Mouse (Mus musculus) forebrain, embryonic 13.5 days (tissue): ENCODE data around the gene H2al1b. TPM values are rescaled to one million over a fixed set of nuclear protein-coding genes. Genes with fewer than 3 reads are reported as not detected.
"Not testable (repeated sequence)": the region's sequence is repeated elsewhere in the genome, so short reads cannot be mapped to it uniquely, and the experiment has no call there.

ENCODE experiments used
- ATAC-seq: fragments of 200-750 bp; cut with Nextera tagmentation; 2 replicates; pipeline ENCODE4 v1.8.0; 2017
- H3K27ac ChIP-seq: fragments of 300-500 bp; sonication (generic); 2 replicates; pipeline ENCODE4 v1.5.1; 2015; ENCODE audit warnings: inconsistent platforms, mild to moderate bottlenecking, moderate library complexity
- H3K27me3 ChIP-seq: fragments of 300-500 bp; sonication (generic); 2 replicates; pipeline ENCODE4 v1.6.1; 2015; ENCODE audit warnings: mild to moderate bottlenecking, inconsistent platforms
- H3K36me3 ChIP-seq: fragments of 300-500 bp; sonication (generic); 2 replicates; pipeline ENCODE4 v1.6.1; 2015; ENCODE audit warnings: mild to moderate bottlenecking, inconsistent platforms; ENCODE audit not compliant: poor library complexity, severe bottlenecking
- H3K4me1 ChIP-seq: fragments of 300-500 bp; sonication (generic); 2 replicates; pipeline ENCODE4 v1.6.1; 2015; ENCODE audit warnings: inconsistent platforms
- H3K4me2 ChIP-seq: fragments of 300-500 bp; sonication (generic); 2 replicates; pipeline ENCODE4 v1.6.1; 2015; ENCODE audit warnings: inconsistent platforms, mild to moderate bottlenecking, moderate library complexity
- H3K4me3 ChIP-seq: fragments of 300-500 bp; sonication (generic); 2 replicates; pipeline ENCODE4 v1.5.1; 2015; ENCODE audit warnings: mild to moderate bottlenecking, inconsistent platforms
- H3K9ac ChIP-seq: fragments of 300-500 bp; sonication (generic); 2 replicates; pipeline ENCODE4 v1.6.1; 2015; ENCODE audit warnings: mild to moderate bottlenecking, inconsistent platforms
- H3K9me3 ChIP-seq: fragments of 300-500 bp; sonication (generic); replicated peaks from 2 replicates; pipeline ENCODE4 v1.6.1; 2016; ENCODE audit warnings: inconsistent platforms
- WGBS: fragments of 180-500 bp; shearing (Covaris S2); methylation state at CpG from one replicate; pipeline ENCODE4 v1.1.7; 2015; 5-methylcytosine and 5-hydroxymethylcytosine counted together
- polyA plus RNA-seq: library from polyadenylated mRNA; unstranded; fragments of >200 nt; fragmentation: Nextera tagmentation; extraction: Ambion mirVana; gene quantifications from 2 replicates; pipeline ENCODE4 v1.2.1, GENCODE M21; 2015

H2al1b gene
- polyA plus RNA-seq, 1 experiment from 2014 or later, result not detected

GRCm38 (mm10) chrX:11298957-11299356 lies 3.3 kb upstream of the H2al1b start, which contains the start of gene H2al1a:
H2al1a (plus strand) TSS chrX:11299257.
- H3K4me2 ChIP-seq, H3K4me1 ChIP-seq, ATAC-seq, H3K9ac ChIP-seq, H3K27me3 ChIP-seq, H3K27ac ChIP-seq, H3K36me3 ChIP-seq, H3K9me3 ChIP-seq, H3K4me3 ChIP-seq: not testable (repeated sequence)
- WGBS, result no CpG with 5 or more reads among the region's 3 CpGs

- not testable (repeated sequence) for H3K9ac ChIP-seq, ATAC-seq, H3K27ac ChIP-seq, H3K4me3 ChIP-seq, H3K27me3 ChIP-seq, H3K9me3 ChIP-seq, H3K4me1 ChIP-seq, H3K36me3 ChIP-seq, H3K4me2 ChIP-seq
- WGBS, result 82% methylated on average over 1 of the region's 6 CpGs
Observed at GRCm38 (mm10) chrX:11305355-11305754, 3.1 kb downstream of the H2al1b start, which contains the start of gene H2al1c. H2al1c (plus strand) TSS chrX:11305655.

GRCm38 (mm10) chrX:11308524-11308923 lies 6.3 kb downstream of the H2al1b start, which contains the start of gene H2al1d:
H2al1d (plus strand) TSS chrX:11308824.
- not testable (repeated sequence) for ATAC-seq, H3K4me3 ChIP-seq, H3K4me2 ChIP-seq, H3K27ac ChIP-seq, H3K9ac ChIP-seq, H3K9me3 ChIP-seq, H3K27me3 ChIP-seq, H3K4me1 ChIP-seq, H3K36me3 ChIP-seq
- no CpG with 5 or more reads among the region's 6 CpGs for WGBS

- not testable (repeated sequence) for H3K4me2 ChIP-seq, H3K4me3 ChIP-seq, H3K27ac ChIP-seq, H3K4me1 ChIP-seq, ATAC-seq, H3K36me3 ChIP-seq, H3K27me3 ChIP-seq, H3K9me3 ChIP-seq, H3K9ac ChIP-seq
- no CpG with 5 or more reads among the region's 3 CpGs for WGBS
Observed at GRCm38 (mm10) chrX:11311634-11312033, 9.4 kb downstream of the H2al1b start, which contains the start of gene H2al1e. H2al1e (plus strand) TSS chrX:11311934.

- H3K4me3 ChIP-seq, H3K9me3 ChIP-seq, ATAC-seq, H3K9ac ChIP-seq, H3K27ac ChIP-seq, H3K27me3 ChIP-seq, H3K36me3 ChIP-seq, H3K4me1 ChIP-seq, H3K4me2 ChIP-seq: not testable (repeated sequence)
- no CpG with 5 or more reads among the region's 6 CpGs for WGBS
Observed at GRCm38 (mm10) chrX:11314858-11315257, 12.6 kb downstream of the H2al1b start, which contains the start of gene H2al1f. H2al1f (plus strand) TSS chrX:11315158.

- H3K4me1 ChIP-seq, result not testable (repeated sequence)
Observed at GRCm38 (mm10) chrX:11317956-11318355, 15.7 kb downstream of the H2al1b start, which contains the start of gene H2al1g. H2al1g (plus strand) TSS chrX:11318256.

GRCm38 (mm10) chrX:11321192-11321591 lies 19.0 kb downstream of the H2al1b start, which contains the start of gene H2al1h:
H2al1h (plus strand) TSS chrX:11321492.
- not testable (repeated sequence) for H3K27me3 ChIP-seq, H3K4me2 ChIP-seq, H3K27ac ChIP-seq, H3K4me3 ChIP-seq, H3K4me1 ChIP-seq, H3K9me3 ChIP-seq, ATAC-seq, H3K9ac ChIP-seq, H3K36me3 ChIP-seq
- no CpG with 5 or more reads among the region's 6 CpGs for WGBS

More at GRCm38 (mm10) chrX:11317956-11318355, 15.7 kb downstream of the H2al1b start, which contains the start of gene H2al1g:
- H3K27ac ChIP-seq, ATAC-seq, H3K27me3 ChIP-seq, H3K9ac ChIP-seq, H3K36me3 ChIP-seq, H3K4me2 ChIP-seq, H3K4me3 ChIP-seq, H3K9me3 ChIP-seq: not testable (repeated sequence)
- WGBS, result no CpG with 5 or more reads among the region's 3 CpGs

- not testable (repeated sequence) for H3K27me3 ChIP-seq, H3K4me3 ChIP-seq, H3K36me3 ChIP-seq, ATAC-seq, H3K4me1 ChIP-seq, H3K4me2 ChIP-seq, H3K9me3 ChIP-seq, H3K27ac ChIP-seq, H3K9ac ChIP-seq
- no CpG with 5 or more reads among the region's 5 CpGs for WGBS
Observed at GRCm38 (mm10) chrX:11324359-11324758, 22.1 kb downstream of the H2al1b start, which contains the start of gene H2al1i. H2al1i (plus strand) TSS chrX:11324659.

GRCm38 (mm10) chrX:11327522-11327921 lies 25.3 kb downstream of the H2al1b start, which contains the start of gene H2al1j:
H2al1j (plus strand) TSS chrX:11327822.
- 88% methylated on average over 2 of the region's 2 CpGs for WGBS
- not testable (repeated sequence) for ATAC-seq, H3K9me3 ChIP-seq, H3K27me3 ChIP-seq, H3K36me3 ChIP-seq, H3K4me2 ChIP-seq, H3K27ac ChIP-seq, H3K4me3 ChIP-seq, H3K4me1 ChIP-seq, H3K9ac ChIP-seq

GRCm38 (mm10) chrX:11345762-11346161 lies 43.5 kb downstream of the H2al1b start:
- H3K4me1 ChIP-seq, result no peaks in the 10 kb centered on the region

GRCm38 (mm10) chrX:11346756-11347155 lies 44.5 kb downstream of the H2al1b start:
- no peak for ATAC-seq
- 87% methylated on average over 3 of the region's 3 CpGs for WGBS
- H3K9ac ChIP-seq, result no peak overlapping the region
- no peaks in the 10 kb centered on the region for H3K4me1 ChIP-seq
- H3K27ac ChIP-seq, result no peak overlapping the region
- H3K4me3 ChIP-seq, result no peak overlapping the region
- H3K9me3 ChIP-seq, result no peaks in the 10 kb centered on the region
- no peaks in the 10 kb centered on the region for H3K36me3 ChIP-seq
- H3K4me2 ChIP-seq, result no peak overlapping the region
- H3K27me3 ChIP-seq, result no peaks in the 10 kb centered on the region

More at GRCm38 (mm10) chrX:11345762-11346161, 43.5 kb downstream of the H2al1b start:
- 57% methylated on average over 9 of the region's 9 CpGs for WGBS
- Histone ChIP-seq H3K9me3 (no peaks in the 10 kb centered on the region), H3K4me2 (no peak overlapping the region), H3K27ac (peak overlapping the region; percentile 22; the same call in 1 of the 2 replicates), H3K36me3 (no peaks in the 10 kb centered on the region), H3K4me3 (no peak overlapping the region), H3K27me3 (no peaks in the 10 kb centered on the region), H3K9ac (no peak overlapping the region)
- no peak for ATAC-seq
